In the genomic region with DNA sequence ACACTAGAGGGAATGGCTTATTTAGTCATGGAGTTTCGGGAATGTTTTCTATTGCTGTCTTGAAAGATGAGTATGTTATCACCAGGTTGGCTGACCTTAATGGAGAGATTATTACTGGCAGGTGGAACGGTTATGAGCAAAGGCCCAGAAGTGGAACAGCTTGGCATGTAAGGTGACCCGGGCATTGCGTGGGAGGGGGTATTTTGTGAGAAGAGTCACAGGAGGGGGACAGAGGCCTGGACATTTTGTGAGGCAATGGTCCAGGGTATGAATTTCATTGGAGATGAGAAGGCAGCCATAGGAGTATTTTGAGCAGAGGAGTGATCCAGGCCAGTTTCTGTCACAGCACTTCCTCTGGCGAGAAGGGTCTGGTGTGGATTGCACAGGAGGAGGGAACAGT, we compare ENCODE assay signal across 26 mouse cellular contexts.
"Had no signal": no experiment of that assay in that cellular context is flagged by ENCODE, and none has a peak within 500 bp of the region (broad histone marks: within the 10 kb centered on the region; RNA-seq: fewer than 3 reads in every experiment).

No protein-coding gene starts in this region.

- DNase-seq: heart, adult 11 months; heart, adult 2 months; heart, postnatal 14 days; heart, postnatal 36 days; kidney, adult 11 months; kidney, adult 2 months; kidney, adult 9 months; kidney, postnatal 14 days; kidney, postnatal 36 days; layer of hippocampus, adult 9-11 months; layer of hippocampus, postnatal 36 days; left cerebral cortex, postnatal 4 days; liver, embryonic 13.5 days had no signal

- H3K4me2 ChIP-seq: heart, embryonic 11.5 days; heart, embryonic 13.5 days; heart, embryonic 15.5 days; hindbrain, embryonic 13.5 days; hindbrain, embryonic 15.5 days; kidney, embryonic 15.5 days; limb, embryonic 13.5 days; limb, embryonic 15.5 days; liver, embryonic 11.5 days; liver, embryonic 13.5 days; liver, embryonic 15.5 days had no signal

- H3K36me3 ChIP-seq: heart, embryonic 13.5 days; heart, embryonic 15.5 days; hindbrain, embryonic 13.5 days; hindbrain, embryonic 15.5 days; kidney, embryonic 15.5 days; limb, embryonic 13.5 days; limb, embryonic 15.5 days; liver, embryonic 13.5 days; liver, embryonic 15.5 days had no signal

- ATAC-seq: hindbrain, postnatal 0 days; intestine, embryonic 16.5 days had no signal

- H3K4me3 ChIP-seq: heart, adult 2 months; heart, embryonic 13.5 days; heart, embryonic 15.5 days; hindbrain, embryonic 13.5 days; hindbrain, embryonic 15.5 days; kidney, embryonic 15.5 days; limb, embryonic 13.5 days; limb, embryonic 15.5 days; liver, embryonic 13.5 days; liver, embryonic 15.5 days had no signal

- H3K27ac ChIP-seq: heart, adult 2 months; heart, embryonic 13.5 days; heart, embryonic 15.5 days; hindbrain, embryonic 13.5 days; hindbrain, embryonic 15.5 days; hindbrain, postnatal 0 days; kidney, embryonic 15.5 days; kidney, postnatal 0 days; limb, embryonic 13.5 days; limb, embryonic 15.5 days; liver, embryonic 13.5 days; liver, embryonic 15.5 days had no signal

- H3K9ac ChIP-seq: heart, embryonic 13.5 days; heart, embryonic 15.5 days; hindbrain, embryonic 13.5 days; hindbrain, embryonic 15.5 days; kidney, embryonic 15.5 days; limb, embryonic 13.5 days; limb, embryonic 15.5 days; liver, embryonic 13.5 days; liver, embryonic 15.5 days had no signal

- H3K27me3 ChIP-seq: heart, embryonic 13.5 days; heart, embryonic 15.5 days; liver, embryonic 13.5 days; liver, embryonic 15.5 days had no signal

- H3K9me3 ChIP-seq: heart, embryonic 13.5 days; heart, embryonic 15.5 days; hindbrain, embryonic 13.5 days; hindbrain, embryonic 15.5 days; kidney, embryonic 15.5 days; limb, embryonic 13.5 days; limb, embryonic 15.5 days; liver, embryonic 13.5 days; liver, embryonic 15.5 days had no signal

- H3K4me1 ChIP-seq: hindbrain, embryonic 13.5 days; hindbrain, embryonic 15.5 days had no signal
